Mouse (Mus musculus): ENCODE results near the gene Lmnb2. TPM values are rescaled to one million over a fixed set of nuclear protein-coding genes. Genes with fewer than 3 reads are reported as not detected.

The Lmnb2 gene
- polyA plus RNA-seq, 1 experiment from 2014 or later: 51.6 TPM

- H3K4me3 ChIP-seq: no peak overlapping the region
- no peak overlapping the region for H3K4me2 ChIP-seq
- H3K4me1 ChIP-seq: no peaks in the 10 kb centered on the region
- H3K36me3 ChIP-seq: no peaks in the 10 kb centered on the region
- ATAC-seq (ENCODE audit: insufficient number of reproducible peaks, low FRiP score, low TSS enrichment, low read depth): no peak
- H3K27me3 ChIP-seq: 0 out of 2 replicates have a peak, but pooled peaks cover 6% of the 10 kb centered on the region
- 26% methylated on average over 10 of the region's 10 CpGs for WGBS
- H3K9me3 ChIP-seq: no peaks in the 10 kb centered on the region
- no peak overlapping the region for H3K27ac ChIP-seq
- H3K9ac ChIP-seq: no peak overlapping the region
Observed at GRCm38 (mm10) chr10:80881301-80881700, 36.7 kb downstream of the Lmnb2 start.

DNA sequence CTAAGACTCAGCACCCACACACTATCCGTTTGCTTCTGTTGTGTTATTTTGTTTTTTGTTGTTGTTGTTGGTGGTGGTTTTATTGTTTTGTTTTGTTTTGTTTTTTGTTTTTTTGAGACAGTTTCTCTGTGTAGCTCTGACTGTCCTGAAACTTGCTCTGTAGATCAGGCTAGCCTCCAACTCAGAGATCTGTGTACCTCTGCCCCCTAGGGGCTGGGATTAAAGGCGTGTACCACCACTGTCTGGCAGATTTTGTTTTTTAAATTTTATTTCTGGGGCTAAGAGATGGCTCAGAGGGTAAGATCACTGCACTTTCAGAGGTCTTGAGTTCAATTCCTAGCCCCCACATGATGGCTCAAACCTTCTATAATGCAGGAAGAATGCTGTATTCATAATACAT is 37.1 kb downstream of the Lmnb2 start:
- 66% methylated on average over 2 of the region's 2 CpGs for WGBS
- no peaks in the 10 kb centered on the region for H3K4me1 ChIP-seq
- 0 out of 2 replicates have a peak, but pooled peaks cover 6% of the 10 kb centered on the region for H3K27me3 ChIP-seq

GRCm38 (mm10) chr10:80880131-80880641 is 37.9 kb downstream of the Lmnb2 start:
- Histone ChIP-seq H3K4me1 (no peaks in the 10 kb centered on the region), H3K4me2 (no peak overlapping the region), H3K9me3 (no peaks in the 10 kb centered on the region), H3K9ac (no peak overlapping the region), H3K27me3 (0 out of 2 replicates have a peak, but pooled peaks cover 4% of the 10 kb centered on the region), H3K4me3 (no peak overlapping the region), H3K36me3 (no peaks in the 10 kb centered on the region), H3K27ac (no peak overlapping the region)
- 15% methylated on average over 5 of the region's 5 CpGs for WGBS
- no peak for ATAC-seq (ENCODE audit: insufficient number of reproducible peaks, low FRiP score, low TSS enrichment, low read depth)

More for the DNA sequence above, 37.1 kb downstream of the Lmnb2 start:
- H3K27ac ChIP-seq: no peak overlapping the region
- no peak overlapping the region for H3K4me2 ChIP-seq
- no peak for ATAC-seq (ENCODE audit: insufficient number of reproducible peaks, low FRiP score, low TSS enrichment, low read depth)
- no peak overlapping the region for H3K4me3 ChIP-seq
- no peaks in the 10 kb centered on the region for H3K36me3 ChIP-seq
- no peak overlapping the region for H3K9ac ChIP-seq
- H3K9me3 ChIP-seq: no peaks in the 10 kb centered on the region

- H3K4me3 ChIP-seq: no peak overlapping the region
- H3K4me2 ChIP-seq: no peak overlapping the region
- ATAC-seq (ENCODE audit: insufficient number of reproducible peaks, low FRiP score, low TSS enrichment, low read depth): no peak
- H3K9ac ChIP-seq: no peak overlapping the region
- H3K9me3 ChIP-seq: no peaks in the 10 kb centered on the region
- no peaks in the 10 kb centered on the region for H3K36me3 ChIP-seq
- no peaks in the 10 kb centered on the region for H3K4me1 ChIP-seq
- peaks cover 10% of the 10 kb centered on the region; the same call in 1 of the 2 replicates for H3K27me3 ChIP-seq
- H3K27ac ChIP-seq: no peak overlapping the region
- WGBS: 23% methylated on average over 3 of the region's 3 CpGs
Observed at GRCm38 (mm10) chr10:80876594-80876993, 41.5 kb downstream of the Lmnb2 start.

DNA sequence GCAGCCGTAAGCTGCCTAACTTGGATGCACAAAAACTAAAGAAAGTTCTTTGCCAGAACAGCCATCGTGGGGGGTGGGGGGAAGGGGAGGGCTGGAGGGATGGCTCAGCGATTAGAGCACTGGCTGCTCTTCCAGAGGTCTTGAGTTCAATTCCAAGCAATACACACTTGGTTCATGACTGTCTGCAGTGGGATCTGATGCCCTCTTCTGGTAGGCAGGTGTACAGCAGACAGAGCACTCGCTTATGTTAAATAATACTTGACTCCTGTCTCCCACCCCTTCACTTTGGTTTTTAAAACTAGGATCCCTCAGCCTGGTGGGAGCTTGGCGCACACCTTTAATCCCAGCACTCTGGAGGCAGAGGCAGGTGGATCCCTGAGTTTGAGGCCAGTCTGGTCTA is 42.0 kb downstream of the Lmnb2 start:
- Histone ChIP-seq H3K4me1 (no peaks in the 10 kb centered on the region), H3K9me3 (no peaks in the 10 kb centered on the region), H3K27ac (no peak overlapping the region), H3K4me2 (no peak overlapping the region), H3K4me3 (no peak overlapping the region), H3K27me3 (peaks cover 14% of the 10 kb centered on the region; the same call in 1 of the 2 replicates), H3K9ac (no peak overlapping the region), H3K36me3 (no peaks in the 10 kb centered on the region)
- no peak for ATAC-seq (ENCODE audit: insufficient number of reproducible peaks, low FRiP score, low TSS enrichment, low read depth)
- WGBS: 31% methylated on average over 5 of the region's 5 CpGs

DNA sequence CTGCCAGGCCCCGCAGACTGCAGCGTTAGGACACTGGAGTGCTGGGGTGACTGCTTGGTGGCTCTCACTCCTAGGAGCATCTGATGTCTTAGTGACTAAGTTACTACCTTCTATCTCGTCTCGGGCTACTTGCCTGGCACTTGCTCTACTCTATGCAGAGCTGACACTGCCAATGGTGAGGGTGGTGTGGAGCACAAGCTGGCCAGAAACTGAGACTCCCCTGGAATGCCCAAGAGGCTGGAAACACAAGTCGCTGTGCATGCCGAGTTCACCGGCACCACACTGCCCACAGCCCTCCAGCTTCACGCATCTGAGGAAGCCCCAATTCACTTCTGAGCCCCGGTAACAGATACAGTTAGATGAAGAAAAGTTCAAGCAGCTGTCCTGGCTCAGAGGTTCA is 44.0 kb downstream of the Lmnb2 start:
- Histone ChIP-seq H3K9me3 (no peaks in the 10 kb centered on the region), H3K36me3 (no peaks in the 10 kb centered on the region), H3K27me3 (peaks cover 14% of the 10 kb centered on the region; the same call in 1 of the 2 replicates), H3K4me3 (no peak overlapping the region), H3K4me2 (no peak overlapping the region), H3K9ac (no peak overlapping the region), H3K4me1 (no peaks in the 10 kb centered on the region), H3K27ac (no peak overlapping the region)
- no peak for ATAC-seq (ENCODE audit: insufficient number of reproducible peaks, low FRiP score, low TSS enrichment, low read depth)
- WGBS: 72% methylated on average over 9 of the region's 9 CpGs

DNA sequence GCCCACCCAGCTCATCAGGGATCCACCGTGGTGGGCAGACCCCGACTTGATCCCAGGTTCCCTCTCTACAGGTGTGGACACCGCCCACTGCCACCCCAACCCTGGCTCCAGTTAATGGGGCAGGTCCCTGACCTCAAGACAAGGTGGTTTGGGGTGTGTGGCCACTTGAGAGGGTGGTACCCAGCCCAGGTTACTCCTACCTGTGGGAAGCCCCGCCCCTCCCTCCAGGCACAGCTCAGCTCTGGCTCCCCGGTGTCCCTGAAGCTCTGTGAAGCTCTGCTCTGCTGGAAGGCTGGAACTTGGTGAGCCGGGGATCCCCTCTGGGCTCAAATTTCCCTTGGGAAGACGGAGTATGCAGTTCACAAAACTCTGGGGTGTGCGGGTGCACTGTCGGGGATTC is 46.5 kb downstream of the Lmnb2 start, which contains the start of gene Tmprss9:
Tmprss9 (plus strand) TSS at position 268 of the 400 bp plus-strand sequence.
- Histone ChIP-seq H3K4me3 (no peak within 1 kb of the TSS), H3K27ac (no peak within 1 kb of the TSS), H3K4me2 (no peak within 1 kb of the TSS), H3K36me3 (peaks cover 22% of the 10 kb centered on the region), H3K27me3 (peaks cover 14% of the 10 kb centered on the region; the same call in 1 of the 2 replicates), H3K4me1 (no peaks in the 10 kb centered on the region), H3K9ac (no peak within 1 kb of the TSS), H3K9me3 (no peaks in the 10 kb centered on the region)
- no peak for ATAC-seq (ENCODE audit: insufficient number of reproducible peaks, low FRiP score, low TSS enrichment, low read depth)
- WGBS: 23% methylated on average over 9 of the region's 9 CpGs

DNA sequence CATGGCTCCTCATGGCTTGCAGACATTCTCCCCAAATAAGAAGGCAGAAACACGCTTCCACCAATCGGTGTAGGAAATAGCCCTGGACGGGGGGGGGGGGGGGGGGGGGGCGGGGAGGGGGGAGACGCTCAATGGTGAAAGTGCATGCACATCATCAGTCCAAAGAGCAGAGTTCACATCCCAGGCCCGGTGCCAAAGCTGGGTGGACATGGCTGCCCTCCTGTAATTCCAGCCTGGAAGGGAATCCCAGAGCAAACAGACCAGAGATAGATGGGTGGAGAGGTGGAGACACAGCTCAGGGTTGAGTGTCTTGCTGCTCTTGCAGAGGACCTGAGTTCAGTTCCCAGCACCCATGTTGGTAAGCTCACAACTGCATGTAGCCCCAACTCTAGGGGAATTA is 47.1 kb downstream of the Lmnb2 start:
- no peak for ATAC-seq (ENCODE audit: insufficient number of reproducible peaks, low FRiP score, low TSS enrichment, low read depth)
- Histone ChIP-seq H3K27me3 (peaks cover 14% of the 10 kb centered on the region; the same call in 1 of the 2 replicates), H3K4me2 (no peak overlapping the region), H3K9me3 (no peaks in the 10 kb centered on the region), H3K4me1 (no peaks in the 10 kb centered on the region), H3K27ac (no peak overlapping the region), H3K36me3 (peaks cover 28% of the 10 kb centered on the region), H3K9ac (no peak overlapping the region), H3K4me3 (no peak overlapping the region)
- WGBS: 67% methylated on average over 2 of the region's 6 CpGs

GRCm38 (mm10) chr10:80864446-80864845 is 53.6 kb downstream of the Lmnb2 start:
- WGBS: 88% methylated on average over 16 of the region's 16 CpGs
- Histone ChIP-seq H3K27ac (no peak overlapping the region), H3K4me1 (no peaks in the 10 kb centered on the region), H3K4me3 (no peak overlapping the region), H3K27me3 (no peaks in the 10 kb centered on the region), H3K9me3 (no peaks in the 10 kb centered on the region), H3K36me3 (peaks cover 75% of the 10 kb centered on the region), H3K4me2 (no peak overlapping the region), H3K9ac (no peak overlapping the region)
- no peak for ATAC-seq (ENCODE audit: insufficient number of reproducible peaks, low FRiP score, low TSS enrichment, low read depth)

GRCm38 (mm10) chr10:80862305-80862704 is 55.7 kb downstream of the Lmnb2 start:
- Histone ChIP-seq H3K27ac (no peak overlapping the region), H3K27me3 (no peaks in the 10 kb centered on the region), H3K4me2 (no peak overlapping the region), H3K36me3 (peaks cover 60% of the 10 kb centered on the region), H3K4me1 (peaks cover 6% of the 10 kb centered on the region; the same call in 1 of the 2 replicates), H3K9me3 (no peaks in the 10 kb centered on the region), H3K4me3 (no peak overlapping the region), H3K9ac (no peak overlapping the region)
- ATAC-seq (ENCODE audit: insufficient number of reproducible peaks, low FRiP score, low TSS enrichment, low read depth): no peak
- WGBS: 97% methylated on average over 5 of the region's 5 CpGs

DNA sequence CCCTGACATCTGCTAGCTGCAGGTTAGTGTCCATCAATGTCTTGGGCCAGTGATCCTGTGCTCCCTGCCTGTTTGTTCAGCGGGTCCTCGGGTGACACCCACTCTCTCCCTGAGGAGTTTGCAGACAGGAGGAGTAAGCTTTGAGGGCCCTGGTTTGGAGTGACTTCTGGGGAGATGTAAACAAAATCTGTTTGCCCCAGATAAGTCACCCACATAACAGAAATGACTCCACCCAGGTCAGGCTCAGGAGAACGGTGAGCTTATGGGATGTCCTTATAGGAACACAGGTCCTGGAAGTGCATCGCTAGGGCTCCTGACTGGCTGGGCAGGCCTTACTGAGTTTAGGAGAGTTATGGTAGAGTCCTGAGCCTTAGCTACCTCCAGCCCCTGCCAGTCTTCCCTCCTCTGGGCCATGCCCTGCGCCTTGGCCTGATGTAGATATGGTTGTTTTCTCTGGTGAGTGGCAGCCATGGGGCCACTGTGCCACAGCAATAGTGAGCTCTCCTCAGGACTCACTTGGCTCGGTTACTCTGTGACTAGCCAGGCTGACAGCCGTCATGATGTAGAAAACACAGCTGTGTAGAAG is 59.6 kb downstream of the Lmnb2 start:
- H3K4me1 ChIP-seq: peaks cover 35% of the 10 kb centered on the region
- H3K9ac ChIP-seq: no peak overlapping the region
- no peak overlapping the region for H3K27ac ChIP-seq
- no peak for ATAC-seq (ENCODE audit: insufficient number of reproducible peaks, low FRiP score, low TSS enrichment, low read depth)
- no peak overlapping the region for H3K4me2 ChIP-seq
- H3K4me3 ChIP-seq: no peak overlapping the region
- no peaks in the 10 kb centered on the region for H3K9me3 ChIP-seq
- H3K27me3 ChIP-seq: no peaks in the 10 kb centered on the region
- H3K36me3 ChIP-seq: peaks cover 24% of the 10 kb centered on the region
- WGBS: 86% methylated on average over 7 of the region's 7 CpGs

DNA sequence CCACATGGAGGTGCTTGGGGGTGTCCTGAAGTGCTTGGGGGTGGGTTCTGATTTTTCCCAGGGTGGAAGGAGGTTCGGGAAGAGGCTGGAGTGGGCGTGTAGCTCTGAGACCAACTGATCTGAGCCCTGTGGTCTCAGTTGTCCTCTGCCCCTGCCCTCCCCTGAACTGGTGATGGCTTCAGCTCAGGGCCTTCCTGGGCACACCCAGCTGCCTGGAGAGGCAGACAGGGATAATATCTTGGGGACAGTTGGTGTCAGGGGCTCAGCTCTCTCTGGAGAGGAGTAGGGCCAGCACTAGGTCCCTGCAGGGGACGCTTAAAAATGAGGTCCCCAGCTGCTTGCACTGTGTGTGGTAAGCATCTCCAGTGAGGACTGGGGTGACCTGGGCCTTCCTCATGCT is 60.2 kb downstream of the Lmnb2 start:
- no peak overlapping the region for H3K27ac ChIP-seq
- ATAC-seq (ENCODE audit: insufficient number of reproducible peaks, low FRiP score, low TSS enrichment, low read depth): no peak

More for the DNA sequence above, 60.2 kb downstream of the Lmnb2 start:
- peaks cover 24% of the 10 kb centered on the region for H3K36me3 ChIP-seq
- peaks cover 37% of the 10 kb centered on the region for H3K4me1 ChIP-seq
- H3K4me2 ChIP-seq: no peak overlapping the region
- WGBS: 70% methylated on average over 3 of the region's 3 CpGs
- H3K4me3 ChIP-seq: no peak overlapping the region
- H3K9me3 ChIP-seq: no peaks in the 10 kb centered on the region
- H3K9ac ChIP-seq: no peak overlapping the region
- H3K27me3 ChIP-seq: no peaks in the 10 kb centered on the region
